Mouse (Mus musculus) lung, adult 2 months (tissue): ENCODE data around the gene Klri1.

ENCODE experiments used
- CTCF ChIP-seq: fragments of 200-500 bp; IDR thresholded peaks from 2 replicates; pipeline ENCODE4 v1.5.1; 2011; ENCODE audit warnings: mild to moderate bottlenecking, low read length, control low read depth; ENCODE audit not compliant: insufficient read depth
- POLR2A ChIP-seq: fragments of 200-500 bp; IDR thresholded peaks from 2 replicates; pipeline ENCODE4 v1.6.1; 2011; ENCODE audit warnings: low read depth, mild to moderate bottlenecking, control low read depth, low read length, borderline replicate concordance; ENCODE audit errors: extremely low read depth

DNA sequence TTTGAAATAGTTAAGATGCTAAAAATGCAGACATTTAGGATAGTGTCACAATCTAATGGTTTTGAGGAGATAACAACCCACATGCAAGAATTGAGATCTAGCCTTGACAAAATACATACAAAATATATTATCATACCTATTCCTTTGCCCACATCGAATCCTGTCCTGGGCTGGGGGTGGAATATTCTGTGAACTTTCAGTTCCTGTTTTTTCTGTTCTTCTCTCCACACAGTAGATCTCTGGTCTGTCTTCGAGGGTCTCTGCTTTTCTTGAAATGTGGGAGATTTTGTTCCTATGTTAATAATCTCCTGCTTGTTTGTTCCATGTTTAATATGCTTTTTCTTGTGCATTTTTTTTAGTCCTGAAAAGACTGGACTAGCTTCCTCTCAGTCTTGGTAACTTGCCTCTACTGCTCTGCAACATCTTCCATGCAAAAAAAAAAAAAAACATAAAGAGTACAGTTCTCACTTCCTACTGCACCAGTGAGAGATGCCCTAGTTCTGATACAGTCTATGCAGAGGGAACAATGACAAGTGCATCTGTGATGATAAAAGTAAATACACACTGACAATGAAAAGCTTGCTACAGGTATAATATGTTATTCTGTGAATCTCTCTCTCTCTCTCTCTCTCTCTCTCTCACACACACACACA, 23.3 kb upstream of the Klri1 start, which contains the start of gene Klri2:
- no peak for TF ChIP-seq CTCF
- no peak for TF ChIP-seq POLR2A
